Mouse (Mus musculus): ENCODE results near the gene Tnp1. TPM values are rescaled to one million over a fixed set of nuclear protein-coding genes. Genes with fewer than 3 reads are reported as not detected.

Tnp1 gene
- polyA plus RNA-seq, 1 experiment: not detected

DNA sequence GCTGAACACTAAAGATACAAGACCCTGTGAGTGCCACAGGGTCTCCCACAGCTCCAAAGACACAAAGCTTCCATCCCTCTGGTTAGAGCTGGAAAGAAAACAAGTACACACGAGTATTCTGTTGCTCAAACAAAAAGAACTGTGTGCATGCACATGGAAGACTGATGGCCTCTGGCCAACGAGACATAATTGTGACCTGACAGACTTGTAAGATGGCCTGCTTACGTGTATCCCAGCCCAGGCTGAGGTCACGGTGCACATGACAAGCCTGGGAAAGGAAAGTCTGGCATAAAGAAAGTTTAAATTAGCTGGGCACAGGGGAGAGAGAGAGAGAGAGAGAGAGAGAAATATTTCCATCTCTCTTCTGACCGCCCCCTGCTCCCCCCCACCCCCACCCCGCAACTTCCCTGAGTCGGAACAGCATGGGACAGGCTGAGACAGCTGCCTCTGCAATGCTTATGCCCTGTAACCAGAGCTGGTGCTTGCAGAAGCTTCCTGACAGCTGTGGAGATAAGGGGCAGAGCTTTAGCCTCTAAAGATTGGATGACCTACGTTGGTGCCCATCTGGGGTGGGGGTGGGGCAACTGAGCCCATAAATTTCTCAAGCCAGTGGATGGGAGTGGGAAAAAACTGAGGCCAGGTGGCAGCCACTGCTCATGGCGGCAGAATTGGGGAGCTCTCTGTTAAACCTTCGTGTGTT is 46.4 kb downstream of the Tnp1 start:
- no peaks in the 10 kb centered on the region for H3K79me2 ChIP-seq (ENCODE audit: control insufficient read depth, insufficient read depth)
- H3K79me3 ChIP-seq (ENCODE audit: low read depth): no peaks in the 10 kb centered on the region
- H3K27me3 ChIP-seq (ENCODE audit: control insufficient read depth, insufficient read depth, insufficient read length): no peaks in the 10 kb centered on the region
- no peak overlapping the region for H3K4me3 ChIP-seq (ENCODE audit: insufficient read depth, poor library complexity, severe bottlenecking)
- no peaks in the 10 kb centered on the region for H3K36me3 ChIP-seq (ENCODE audit: control insufficient read depth, insufficient read depth)
- H3ac ChIP-seq (ENCODE audit: control insufficient read depth, insufficient read length, low read depth): peak overlapping the region; percentile 53
- no peak for TF ChIP-seq FOSL1 (IDR thresholded peaks at IDR 0.05; ENCODE audit: insufficient read depth, low read length, poor library complexity, severe bottlenecking)
- TF ChIP-seq MAX (IDR thresholded peaks at IDR 0.05): peak; percentile 37
- no peak for TF ChIP-seq CEBPB (IDR thresholded peaks at IDR 0.05; ENCODE audit: low read depth)
- TF ChIP-seq MYOG (IDR thresholded peaks at IDR 0.05; ENCODE audit: control insufficient read depth, extremely low read depth, insufficient read length): no peak
- peak; percentile 20 for TF ChIP-seq USF1 (IDR thresholded peaks at IDR 0.05; ENCODE audit: low read depth)
- peak; percentile 97 for TF ChIP-seq MYOD1 (IDR thresholded peaks at IDR 0.05; ENCODE audit: control insufficient read depth, insufficient read length, low read depth)
- TF ChIP-seq CTCF (IDR thresholded peaks at IDR 0.05; ENCODE audit: control insufficient read depth, insufficient read depth, insufficient read length): no peak

GRCm38 (mm10) chr1:72966423-72966822 is 49.3 kb downstream of the Tnp1 start:
- no peaks in the 10 kb centered on the region for H3K79me2 ChIP-seq (ENCODE audit: control insufficient read depth, insufficient read depth)
- no peaks in the 10 kb centered on the region for H3K36me3 ChIP-seq (ENCODE audit: control insufficient read depth, insufficient read depth)
- no peaks in the 10 kb centered on the region for H3K27me3 ChIP-seq (ENCODE audit: control insufficient read depth, insufficient read depth, insufficient read length)
- no peaks in the 10 kb centered on the region for H3K79me3 ChIP-seq (ENCODE audit: low read depth)
- H3ac ChIP-seq (ENCODE audit: control insufficient read depth, insufficient read length, low read depth): no peak overlapping the region
- TF ChIP-seq CEBPB (IDR thresholded peaks at IDR 0.05; ENCODE audit: low read depth) (no peak), MYOD1 (IDR thresholded peaks at IDR 0.05; ENCODE audit: control insufficient read depth, insufficient read length, low read depth) (peak; percentile 96), MYOG (IDR thresholded peaks at IDR 0.05; ENCODE audit: control insufficient read depth, extremely low read depth, insufficient read length) (no peak), MAX (IDR thresholded peaks at IDR 0.05) (no peak), USF1 (IDR thresholded peaks at IDR 0.05; ENCODE audit: low read depth) (no peak), FOSL1 (IDR thresholded peaks at IDR 0.05; ENCODE audit: insufficient read depth, low read length, poor library complexity, severe bottlenecking) (no peak), CTCF (IDR thresholded peaks at IDR 0.05; ENCODE audit: control insufficient read depth, insufficient read depth, insufficient read length) (no peak)
- H3K4me3 ChIP-seq (ENCODE audit: insufficient read depth, poor library complexity, severe bottlenecking): no peak overlapping the region

Other genes starting within 250 kb of the Tnp1 start
- 222 TPM for gene Igfbp2, start 191.4 kb downstream of the Tnp1 start, polyA plus RNA-seq (2012; fragmentation: generic; extraction: Trizol)
- gene Igfbp5, start 141.0 kb downstream of the Tnp1 start, polyA plus RNA-seq (2012; fragmentation: generic; extraction: Trizol): 62.8 TPM

Data from C2C12 (cell line).